ENCODE assay signal across 8 mouse cellular contexts in the genomic region with DNA sequence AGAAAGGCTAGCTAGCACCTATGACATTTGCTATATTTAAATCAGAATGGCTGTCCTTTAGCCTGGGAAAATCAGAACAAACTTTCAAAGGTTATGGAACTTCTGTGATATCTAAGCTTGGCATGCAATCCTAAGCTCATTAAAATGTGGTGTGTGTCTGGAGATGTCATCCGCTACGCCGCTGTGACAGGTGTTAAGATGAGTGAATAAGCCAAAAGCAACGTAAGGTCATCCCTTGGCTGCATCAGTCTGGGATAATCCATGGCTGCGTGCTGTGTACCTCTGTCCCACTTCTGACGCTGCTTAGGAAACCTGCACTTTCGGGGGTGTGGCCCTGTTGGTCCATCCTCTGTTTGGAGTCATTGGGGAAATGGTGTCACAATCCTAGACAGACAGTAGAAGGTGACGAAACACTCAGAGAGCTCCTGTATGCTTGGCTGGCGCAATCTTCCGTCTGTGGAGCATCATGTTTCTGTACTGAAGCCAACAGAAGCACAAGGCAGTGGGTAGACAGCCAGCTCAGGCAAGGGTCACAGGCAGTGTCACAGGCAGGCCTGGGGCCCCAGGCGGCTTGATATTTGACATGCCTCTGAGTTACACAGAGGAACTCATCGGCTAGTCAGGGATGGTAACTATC. TPM values are rescaled to one million over a fixed set of nuclear protein-coding genes. Genes with fewer than 3 reads are reported as not detected.
DNase-seq lines count a peak whose midpoint lies in the region; ATAC-seq and TF ChIP-seq lines count a peak whose summit lies in the region.
"Had no signal": no experiment of that assay in that cellular context is flagged by ENCODE, and none has a peak within 500 bp of the region (broad histone marks: within the 10 kb centered on the region; RNA-seq: fewer than 3 reads in every experiment).

No protein-coding gene starts in this region.

- TF ChIP-seq CTCF in kidney, postnatal 0 days (IDR thresholded peaks at IDR 0.05; ENCODE audit: low read depth), result no peak

- H3K4me1 ChIP-seq in kidney, postnatal 0 days (replicated peaks; ENCODE audit: insufficient read depth, low read length), result no peaks in the 10 kb centered on the region
- H3K4me1 ChIP-seq: midbrain, embryonic 12.5 days had no signal

- DNase-seq in adrenal gland, postnatal 36 days, result peak; percentile 66
- peak; percentile 29 for DNase-seq in kidney, postnatal 0 days (ENCODE audit: low spot score)
- DNase-seq in natural killer cell, adult 2 months (ENCODE audit: low spot score in 2 of 2), result no peak
- no peak for DNase-seq in spleen, adult 18-20 months
- no peak for DNase-seq in embryo, embryonic 10.5 days (ENCODE audit: low spot score)

- no peaks in the 10 kb centered on the region for H3K27me3 ChIP-seq in kidney, postnatal 0 days (ENCODE audit: insufficient read depth, low read length)
- H3K27me3 ChIP-seq: midbrain, embryonic 12.5 days had no signal

- H3K9me3 ChIP-seq in kidney, postnatal 0 days (replicated peaks; ENCODE audit: low read length), result no peaks in the 10 kb centered on the region
- H3K9me3 ChIP-seq: midbrain, embryonic 12.5 days had no signal

- no peak overlapping the region for H3K4me2 ChIP-seq in kidney, postnatal 0 days (ENCODE audit: low read length)
- H3K4me2 ChIP-seq: midbrain, embryonic 12.5 days had no signal

- WGBS in kidney, postnatal 0 days, result 51% methylated on average over 12 of the region's 12 CpGs

- H3K4me3 ChIP-seq in kidney, postnatal 0 days (replicated peaks; ENCODE audit: low read depth, low read length), result no peak overlapping the region
- H3K4me3 ChIP-seq: midbrain, embryonic 12.5 days had no signal

- no peak overlapping the region for H3K27ac ChIP-seq in kidney, postnatal 0 days
- H3K27ac ChIP-seq: midbrain, embryonic 12.5 days had no signal

- H3K9ac ChIP-seq in kidney, postnatal 0 days (ENCODE audit: low read depth, low read length), result no peak overlapping the region
- H3K9ac ChIP-seq: midbrain, embryonic 12.5 days had no signal

- no peaks in the 10 kb centered on the region for H3K36me3 ChIP-seq in kidney, postnatal 0 days (ENCODE audit: insufficient read depth, low read length)
- H3K36me3 ChIP-seq: midbrain, embryonic 12.5 days had no signal

- ATAC-seq in granulocyte monocyte progenitor cell, adult 5-6 weeks (replicated peaks; ENCODE audit: poor library complexity, severe bottlenecking), result peak; percentile 95
- ATAC-seq in kidney, postnatal 0 days (replicated peaks; ENCODE audit: low FRiP score, low read depth), result no peak
- ATAC-seq in megakaryocyte, adult 5-6 weeks (ENCODE audit: poor library complexity, severe bottlenecking), result peak; percentile 94

RNA-seq across cellular contexts. Expression of gene Gpat3, which starts 15.0 kb away (rescaled TPM):
- 10 to 100 TPM; 14.7 to 15.1 TPM for total RNA-seq in adrenal gland, postnatal 36 days (2021)
- total RNA-seq in granulocyte monocyte progenitor cell, adult 5-6 weeks (2014; fragmentation: Nextera tagmentation), result 0.38 TPM in 1 of 2 replicates, not detected in the other
- total RNA-seq in granulocyte monocyte progenitor cell, adult 5-6 weeks (2017), result not detected in 2 replicates
- 1.6 and 2.6 TPM in 2 replicates for polyA plus RNA-seq in kidney, postnatal 0 days (2015; fragmentation: Nextera tagmentation; extraction: Ambion mirVana)
- 3.1 and 3.2 TPM in 2 replicates for total RNA-seq in megakaryocyte, adult 5-6 weeks (2015)
- 3.9 and 4.0 TPM in 2 replicates for total RNA-seq in megakaryocyte, adult 5-6 weeks (2017)

RNA-seq across cellular contexts. Expression of gene Abraxas1, which starts 39.8 kb away (rescaled TPM):
- total RNA-seq in adrenal gland, postnatal 36 days (2021), result 10 to 100 TPM; 11.5 to 12.7 TPM
- 30.5 and 39.9 TPM in 2 replicates for total RNA-seq in granulocyte monocyte progenitor cell, adult 5-6 weeks (2014; fragmentation: Nextera tagmentation)
- 28.8 and 33.0 TPM in 2 replicates for total RNA-seq in granulocyte monocyte progenitor cell, adult 5-6 weeks (2017)
- 24.7 and 25.0 TPM in 2 replicates for polyA plus RNA-seq in kidney, postnatal 0 days (2015; fragmentation: Nextera tagmentation; extraction: Ambion mirVana)
- total RNA-seq in megakaryocyte, adult 5-6 weeks (2015), result 5.9 and 12.7 TPM in 2 replicates
- 15.0 and 16.3 TPM in 2 replicates for total RNA-seq in megakaryocyte, adult 5-6 weeks (2017)

Comparison
In these comparisons a context has a peak if more than half of its experiments do, and no peak if none do; other contexts are left out.
1. DNase-seq: peak in adrenal gland, postnatal 36 days (2 of 2) and kidney, postnatal 0 days (single experiment); none in natural killer cell, adult 2 months (0 of 2), spleen, adult 18-20 months (0 of 2) and embryo, embryonic 10.5 days (single experiment).